Mouse (Mus musculus) myocyte (in vitro differentiated cells): Measurements from ENCODE around the gene Fbxo41.

Source experiments
- CEBPB ChIP-seq: IDR thresholded peaks from 2 replicates; pipeline ENCODE4 v1.6.1; 2011; ENCODE audit warnings: mild to moderate bottlenecking, moderate library complexity; ENCODE audit not compliant: poor library complexity, insufficient read depth, severe bottlenecking
- E2F4 ChIP-seq: IDR thresholded peaks from one replicate; pipeline ENCODE4 v1.6.1; 2011; ENCODE audit warnings: mild to moderate bottlenecking, control low read depth, moderate library complexity; ENCODE audit not compliant: insufficient read depth
- MAX ChIP-seq: IDR thresholded peaks from one replicate; pipeline ENCODE4 v1.6.1; 2011; ENCODE audit warnings: low read depth, mild to moderate bottlenecking, control low read depth
- MYOD1 ChIP-seq, 3 experiments: IDR thresholded peaks; one replicate each; pipeline ENCODE4 v1.6.1; 2011; ENCODE audit warnings: control low read depth in 2 of 3, low read depth in 2 of 3, mild to moderate bottlenecking in 2 of 3, moderate library complexity in 1 of 3; ENCODE audit not compliant: insufficient read length in 2 of 3, control insufficient read depth in 1 of 3
- MYOG ChIP-seq, 3 experiments: IDR thresholded peaks; one replicate each; pipeline ENCODE4 v1.6.1; 2011; ENCODE audit warnings: control low read depth in 2 of 3, low read depth in 2 of 3, mild to moderate bottlenecking in 2 of 3; ENCODE audit not compliant: insufficient read length in 2 of 3, control insufficient read depth in 1 of 3, insufficient read depth in 1 of 3
- POLR2A ChIP-seq: IDR thresholded peaks from one replicate; pipeline ENCODE4 v1.6.1; 2011; ENCODE audit warnings: low read depth, mild to moderate bottlenecking, control low read depth, moderate library complexity; ENCODE audit not compliant: insufficient read length
- POLR2AphosphoS2 ChIP-seq: IDR thresholded peaks from one replicate; pipeline ENCODE4 v1.6.1; 2011; ENCODE audit warnings: low read depth, control low read depth; ENCODE audit not compliant: insufficient read length
- REST ChIP-seq: IDR thresholded peaks from one replicate; pipeline ENCODE4 v1.6.1; 2011; ENCODE audit warnings: mild to moderate bottlenecking, control low read depth, moderate library complexity; ENCODE audit not compliant: insufficient read depth, insufficient read length
- SRF ChIP-seq: IDR thresholded peaks from one replicate; pipeline ENCODE4 v1.6.1; 2011; ENCODE audit warnings: low read depth; ENCODE audit not compliant: control insufficient read depth, insufficient read length
- TCF12 ChIP-seq: IDR thresholded peaks from one replicate; pipeline ENCODE4 v1.6.1; 2011; ENCODE audit warnings: mild to moderate bottlenecking, control low read depth; ENCODE audit not compliant: poor library complexity, insufficient read depth, severe bottlenecking
- TCF3 ChIP-seq: IDR thresholded peaks from one replicate; pipeline ENCODE4 v1.6.1; 2011; ENCODE audit warnings: low read depth, control low read depth; ENCODE audit not compliant: insufficient read length
- USF1 ChIP-seq: IDR thresholded peaks from one replicate; pipeline ENCODE4 v1.6.1; 2011; ENCODE audit warnings: low read depth, mild to moderate bottlenecking, control low read depth, moderate library complexity

- TF ChIP-seq POLR2A (no peak), REST (no peak), USF1 (no peak), E2F4 (no peak), CEBPB (no peak), MYOG (IDR thresholded peaks at IDR 0.05; ENCODE audit: control insufficient read depth in 1 of 3, insufficient read depth in 1 of 3, insufficient read length in 2 of 3, low read depth in 2 of 3) (no peak), TCF12 (no peak), SRF (peak; percentile 67), MYOD1 (IDR thresholded peaks at IDR 0.05; ENCODE audit: control insufficient read depth in 1 of 3, insufficient read length in 2 of 3, low read depth in 2 of 3) (no peak), POLR2AphosphoS2 (no peak), MAX (no peak), TCF3 (no peak)
Measured at GRCm38 (mm10) chr6:85513531-85513910, 10.7 kb upstream of the Fbxo41 start, which contains the start of gene Egr4.
